Mouse (Mus musculus): ENCODE data around the gene Cd3g. TPM values are rescaled to one million over a fixed set of nuclear protein-coding genes. Genes with fewer than 3 reads are reported as not detected.
"Not testable (repeated sequence)": the region's sequence is repeated elsewhere in the genome, so short reads cannot be mapped to it uniquely, and the experiment has no call there.

Gene Cd3g
- total RNA-seq, 2 experiments from 2014 or later: not detected

DNA sequence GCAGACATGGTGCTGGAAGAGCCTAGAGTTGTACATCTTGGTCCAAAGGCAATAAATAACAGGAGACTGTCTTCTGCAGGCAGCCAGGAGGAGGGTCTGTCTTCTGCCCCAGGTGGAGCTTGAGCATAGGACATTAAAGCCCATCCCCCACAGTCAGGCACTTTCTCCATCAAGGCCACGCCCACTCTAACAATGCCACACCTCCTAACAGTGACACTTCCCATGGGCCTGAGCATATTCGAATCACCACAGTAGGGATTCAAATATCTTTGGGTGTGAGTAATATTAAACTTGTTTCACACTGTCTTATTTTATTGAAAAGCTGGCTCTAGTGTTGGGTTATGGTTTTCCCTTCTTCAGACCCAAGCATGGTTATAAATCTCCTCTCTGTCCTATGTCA lies 11.6 kb upstream of the Cd3g start:
- no peak for DNase-seq (ENCODE audit: low spot score in 2 of 2)

DNA sequence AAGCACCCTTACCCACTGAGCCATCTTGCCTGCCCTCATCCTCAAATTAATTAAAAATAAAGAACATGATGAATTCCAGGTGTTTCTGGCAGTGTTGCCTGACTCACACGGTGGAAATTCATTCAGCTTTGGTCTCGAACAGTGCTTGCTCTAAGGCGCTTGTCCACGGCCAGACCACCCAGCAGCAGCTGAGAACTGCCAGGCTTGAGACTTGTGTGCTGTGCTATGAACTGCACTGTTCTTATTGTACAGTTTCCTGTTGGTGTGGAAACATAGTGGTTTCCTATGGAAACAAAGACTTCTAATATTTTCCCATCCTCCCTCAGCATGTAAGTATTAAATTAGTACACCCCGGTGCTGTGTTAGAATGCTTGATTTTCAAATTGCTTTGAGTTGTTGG lies 6.7 kb upstream of the Cd3g start:
- no peak for DNase-seq (ENCODE audit: low spot score in 2 of 2)
- intact Hi-C loops (cut with DNase I): no loop called here

More for the DNA sequence above, 11.6 kb upstream of the Cd3g start:
- intact Hi-C loops (cut with DNase I): no loop called here

DNA sequence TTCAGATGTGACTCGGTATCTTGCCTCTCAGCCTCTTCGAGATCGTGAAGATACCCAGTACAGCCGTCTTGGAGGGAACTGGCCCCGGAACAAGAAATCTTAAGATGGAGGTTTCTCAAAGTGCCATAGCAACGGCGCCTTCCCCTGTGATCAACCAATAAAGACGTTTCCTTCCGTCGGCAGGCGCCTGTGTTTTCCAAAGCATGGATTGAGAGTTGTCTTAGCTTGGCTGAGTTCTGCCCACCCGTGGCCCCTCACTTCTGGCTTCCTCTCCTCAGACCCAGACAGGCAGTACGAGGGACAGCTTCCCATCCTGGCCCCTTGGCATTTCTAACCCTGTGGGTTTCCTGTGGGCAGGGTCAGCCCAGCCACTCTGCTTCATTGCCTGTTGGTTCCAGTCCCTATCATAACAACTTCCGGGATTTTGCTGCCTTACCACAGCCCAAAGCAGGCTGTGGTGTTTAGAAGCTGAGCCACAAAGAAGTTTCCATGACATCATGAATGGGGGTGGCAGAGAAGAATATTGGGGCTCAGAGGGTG lies 6.1 kb upstream of the Cd3g start:
- intact Hi-C loops (cut with DNase I): no loop called here

GRCm38 (mm10) chr9:44985721-44986161 lies 5.5 kb upstream of the Cd3g start:
- no peak for DNase-seq (ENCODE audit: low spot score in 2 of 2)
- intact Hi-C loops (cut with DNase I): no loop called here

More for the DNA sequence above, 6.1 kb upstream of the Cd3g start:
- no peak for DNase-seq (ENCODE audit: low spot score in 2 of 2)

- intact Hi-C loops (cut with DNase I): no loop called here
- DNase-seq (ENCODE audit: low spot score in 2 of 2): no peak
Observed at GRCm38 (mm10) chr9:44983001-44983400, 2.8 kb upstream of the Cd3g start.

DNA sequence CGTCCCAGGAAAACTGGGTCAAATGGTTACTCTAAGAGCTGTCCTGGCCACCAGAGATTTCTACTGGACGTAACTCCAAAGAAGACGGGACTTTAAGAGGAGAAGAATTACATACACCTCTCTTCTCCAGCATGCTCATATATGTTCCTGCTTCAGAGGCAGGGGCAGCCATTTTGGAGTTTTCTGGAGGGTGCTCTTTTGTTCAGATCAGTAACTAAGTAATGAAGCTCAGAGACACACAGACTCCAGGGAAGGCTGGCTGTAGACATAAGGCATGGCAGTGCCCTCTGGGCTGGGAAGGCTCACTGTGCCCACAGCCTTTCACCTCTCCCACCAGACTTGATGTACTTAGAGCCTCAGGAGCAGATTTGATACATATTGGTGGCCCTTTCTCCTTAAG lies 2.3 kb upstream of the Cd3g start:
- intact Hi-C loops (cut with DNase I): no loop called here
- no peak for DNase-seq (ENCODE audit: low spot score in 2 of 2)

DNA sequence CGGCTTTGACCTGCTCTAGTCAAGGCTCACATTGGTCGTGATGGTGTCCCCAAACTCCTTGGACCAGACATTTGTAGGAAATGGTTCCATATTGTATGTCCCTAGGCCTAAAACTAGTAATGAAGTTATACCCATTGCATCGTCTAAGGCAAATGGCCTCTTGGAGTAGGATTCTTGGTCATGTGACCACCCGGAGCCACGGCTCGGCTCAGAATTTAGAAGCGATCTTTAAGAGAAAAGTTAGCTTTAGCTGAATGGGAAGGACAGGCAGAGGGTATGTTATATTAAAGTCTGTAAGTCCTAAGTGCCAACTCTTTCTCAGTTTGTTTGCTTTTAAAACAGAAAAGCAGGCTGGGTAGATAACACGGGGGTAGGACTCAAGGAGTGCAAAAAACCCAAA lies 1.9 kb upstream of the Cd3g start:
- intact Hi-C loops (cut with DNase I): no loop called here
- no peak for DNase-seq (ENCODE audit: low spot score in 2 of 2)

GRCm38 (mm10) chr9:44981676-44982075 lies 1.4 kb upstream of the Cd3g start, which contains the start of gene Cd3d:
TSS of gene Cd3d (plus strand) at chr9:44981786.
- DNase-seq (ENCODE audit: low spot score in 2 of 2): no peak
- intact Hi-C loops (cut with DNase I): no loop called here

DNA sequence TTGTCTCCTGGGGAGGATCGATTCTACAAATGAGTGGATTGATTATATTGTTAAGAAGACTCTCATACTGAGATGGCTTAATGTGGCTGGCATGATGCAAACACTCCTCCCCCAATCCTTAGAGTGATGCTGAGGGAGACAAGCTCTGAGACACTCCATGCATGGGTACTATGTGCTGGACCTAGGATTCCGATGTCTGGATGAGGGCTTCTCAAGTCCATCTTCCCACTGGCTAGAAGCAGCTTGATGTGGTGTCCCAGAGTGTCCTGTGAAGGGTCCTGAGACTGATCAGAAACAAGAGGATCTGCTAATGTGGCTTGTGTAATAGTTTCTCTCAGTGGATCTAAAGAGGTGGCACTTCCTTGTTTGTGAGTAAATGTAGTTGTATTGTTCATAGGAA lies 873 bp upstream of the Cd3g start:
- intact Hi-C loops (cut with DNase I): no loop called here
- no peak for DNase-seq (ENCODE audit: low spot score in 2 of 2)

DNA sequence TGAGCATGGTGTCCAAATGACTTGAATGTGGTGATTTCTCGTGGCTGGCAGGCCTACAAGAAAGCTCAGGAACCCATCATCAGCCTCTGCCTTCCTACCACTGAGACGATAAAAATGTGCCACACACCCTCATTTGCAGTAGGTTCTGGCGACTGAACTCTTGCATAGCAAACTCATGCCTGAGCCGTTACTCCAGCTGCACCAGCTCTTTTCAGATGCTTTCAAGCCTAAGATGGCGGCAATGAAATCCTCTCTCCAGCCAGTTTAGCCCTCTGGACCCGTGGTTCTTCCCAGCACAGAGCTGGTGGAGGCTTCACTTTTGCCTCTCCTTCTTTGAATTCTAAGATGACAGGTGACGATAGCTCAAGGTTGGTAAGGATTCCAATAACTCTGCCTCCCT lies 425 bp downstream of the Cd3g start:
- intact Hi-C loops (cut with DNase I): no loop called here
- no peak for DNase-seq (ENCODE audit: low spot score in 2 of 2)

GRCm38 (mm10) chr9:44977813-44978212 lies 2.4 kb downstream of the Cd3g start:
- intact Hi-C loops (cut with DNase I): no loop called here
- DNase-seq (ENCODE audit: low spot score in 2 of 2): no peak

GRCm38 (mm10) chr9:44969450-44969849 lies 10.8 kb downstream of the Cd3g start:
- intact Hi-C loops (cut with DNase I): loop anchor here (5.0 kb wide), 2 partner anchors 88 to 178 kb away; partner anchors contain the start of gene Mpzl3
- DNase-seq (ENCODE audit: low spot score in 2 of 2): no peak

DNA sequence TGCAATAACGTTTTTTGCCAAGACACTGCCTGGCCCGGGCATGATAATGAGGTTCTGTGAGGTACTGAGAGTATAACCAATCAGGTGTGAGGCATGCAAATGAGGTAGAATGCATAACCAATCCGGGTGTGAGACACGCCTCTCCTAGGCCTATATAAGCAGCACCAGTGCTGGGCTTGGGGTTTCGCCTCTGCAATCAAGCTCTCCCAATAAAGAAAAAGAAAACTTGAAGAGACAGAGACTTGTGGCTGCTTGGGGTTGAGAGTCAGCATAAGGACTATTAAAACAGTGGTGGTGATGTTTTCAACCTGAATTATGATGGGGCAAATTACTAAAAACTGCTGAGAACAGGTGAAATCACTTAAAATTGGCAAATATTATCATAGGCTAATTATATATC lies 12.5 kb downstream of the Cd3g start:
- not testable (repeated sequence) for DNase-seq (ENCODE audit: low spot score in 2 of 2)
- intact Hi-C loops (cut with DNase I): loop anchor here (5.0 kb wide), 2 partner anchors 90 to 180 kb away; partner anchors contain the start of gene Mpzl3

GRCm38 (mm10) chr9:44966815-44967242 lies 13.4 kb downstream of the Cd3g start:
- intact Hi-C loops (cut with DNase I): loop anchor here (5.0 kb wide), 2 partner anchors 90 to 180 kb away; partner anchors contain the start of gene Mpzl3
- DNase-seq (ENCODE audit: low spot score in 2 of 2): peak; percentile 56 to 60

DNA sequence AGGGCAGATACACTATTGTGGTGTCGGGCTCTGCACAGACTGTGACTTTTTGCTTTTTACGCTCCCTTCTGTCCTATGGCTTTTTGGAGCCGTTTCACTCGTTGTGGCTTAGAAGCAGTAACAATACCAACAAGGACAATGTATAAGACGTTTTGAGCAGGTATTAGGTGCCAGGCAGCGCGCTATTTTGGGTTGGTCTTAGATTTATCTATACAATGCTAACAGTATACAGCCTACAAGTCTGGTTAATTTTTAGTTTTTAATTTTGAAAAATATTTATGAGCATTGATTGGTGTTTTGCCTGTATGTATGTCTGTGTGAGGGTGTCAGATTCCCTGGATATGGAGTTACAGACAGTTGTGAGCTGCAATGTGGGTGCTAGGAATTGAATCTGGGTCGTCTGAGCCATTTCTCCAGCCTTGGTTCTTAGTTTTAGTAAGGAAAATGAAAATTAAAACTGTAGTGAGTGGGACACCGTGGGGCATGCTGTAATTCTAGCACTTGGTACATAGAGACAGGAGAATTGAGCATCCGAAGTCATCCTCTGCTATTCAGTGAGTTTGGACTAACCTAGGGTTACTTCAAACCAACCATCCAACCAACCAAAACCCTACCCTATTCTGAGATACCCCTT lies 14.3 kb downstream of the Cd3g start:
- intact Hi-C loops (cut with DNase I): loop anchor here (5.0 kb wide), 2 partner anchors 91 to 181 kb away; partner anchors contain the start of gene Mpzl3
- DNase-seq (ENCODE audit: low spot score in 2 of 2): no peak

- peak; percentile 99 for DNase-seq (ENCODE audit: low spot score in 2 of 2)
- intact Hi-C loops (cut with DNase I): loop anchor here (5.0 kb wide), 2 partner anchors 92 to 182 kb away; partner anchors contain the start of gene Mpzl3
Observed at GRCm38 (mm10) chr9:44965126-44965832, 15.0 kb downstream of the Cd3g start, which contains the start of gene Ube4a. TSS of gene Ube4a (minus strand) at chr9:44965600.

GRCm38 (mm10) chr9:44954432-44954831 lies 25.8 kb downstream of the Cd3g start:
- DNase-seq (ENCODE audit: low spot score in 2 of 2): no peak
- intact Hi-C loops (cut with DNase I): no loop called here

DNA sequence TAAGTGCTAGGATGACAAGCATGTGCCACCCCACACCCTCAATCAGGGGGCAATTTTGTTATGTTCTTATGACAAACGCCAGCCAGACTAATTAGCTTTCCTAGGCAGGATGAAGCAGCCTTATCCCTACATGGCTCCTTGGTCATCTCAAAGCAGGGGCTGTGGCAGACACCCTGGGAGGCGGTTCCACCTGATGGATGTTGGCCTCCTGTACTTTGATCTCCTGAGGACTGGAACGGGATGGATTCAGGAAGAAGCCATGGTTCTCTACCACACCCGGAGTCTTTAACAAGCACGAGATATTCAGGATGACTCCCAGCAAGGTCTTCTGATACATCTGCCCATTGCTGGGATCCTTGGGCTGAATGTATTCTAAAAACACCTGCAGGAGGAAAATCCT lies 32.4 kb downstream of the Cd3g start:
- DNase-seq (ENCODE audit: low spot score in 2 of 2): no peak
- intact Hi-C loops (cut with DNase I): no loop called here

- intact Hi-C loops (cut with DNase I): no loop called here
- DNase-seq (ENCODE audit: low spot score in 2 of 2): no peak
Observed at GRCm38 (mm10) chr9:44946185-44946695, 34.0 kb downstream of the Cd3g start.

DNA sequence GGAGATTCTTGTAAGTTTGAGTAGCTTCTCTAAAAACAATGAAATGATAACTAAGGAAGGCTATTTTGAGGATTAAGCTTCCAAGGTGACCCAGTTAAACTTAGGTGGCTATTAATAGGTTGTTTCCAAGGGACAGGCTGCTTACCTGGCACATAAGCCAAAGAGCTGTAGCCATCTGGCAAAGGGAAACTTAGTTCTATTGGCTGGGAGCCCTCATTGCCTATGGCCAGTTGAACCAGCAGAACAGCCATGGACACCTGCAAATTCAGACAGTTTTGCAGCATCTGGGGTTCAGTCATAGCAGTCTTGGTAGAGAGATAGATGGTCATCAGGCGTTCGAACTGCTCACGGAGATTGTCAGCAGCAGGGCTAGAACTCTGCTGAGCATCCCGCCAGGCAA lies 37.8 kb downstream of the Cd3g start:
- intact Hi-C loops (cut with DNase I): no loop called here
- no peak for DNase-seq (ENCODE audit: low spot score in 2 of 2)

Measured in left cerebral cortex, postnatal 14 days (tissue).